Mouse (Mus musculus): ENCODE measurements around the gene Mc1r. TPM values are rescaled to one million over a fixed set of nuclear protein-coding genes. Genes with fewer than 3 reads are reported as not detected.
"Not testable (repeated sequence)": the region's sequence is repeated elsewhere in the genome, so short reads cannot be mapped to it uniquely, and the experiment has no call there.

The Mc1r gene
- polyA plus RNA-seq, 1 experiment from 2014 or later, result 0.27 TPM

GRCm38 (mm10) chr8:123412560-123413170, 5.8 kb downstream of the Mc1r start:
- ATAC-seq, result peak; percentile 46
- Histone ChIP-seq H3K9ac (peak overlapping the region; percentile 100), H3K36me3 (ENCODE audit: poor library complexity, severe bottlenecking) (peaks cover 8% of the 10 kb centered on the region), H3K4me3 (peak overlapping the region; percentile 94), H3K4me1 (peaks cover 64% of the 10 kb centered on the region), H3K9me3 (replicated peaks) (no peaks in the 10 kb centered on the region), H3K27me3 (no peaks in the 10 kb centered on the region), H3K4me2 (peak overlapping the region; percentile 93), H3K27ac (peak overlapping the region; percentile 98)
- WGBS, result 1% methylated on average over 12 of the region's 12 CpGs

- H3K4me2 ChIP-seq, result peak overlapping the region; percentile 93
- H3K9ac ChIP-seq, result peak overlapping the region; percentile 100
Measured at GRCm38 (mm10) chr8:123414255-123414654, 7.3 kb downstream of the Mc1r start.

GRCm38 (mm10) chr8:123414997-123415696, 8.2 kb downstream of the Mc1r start:
- Histone ChIP-seq H3K4me1 (peaks cover 45% of the 10 kb centered on the region), H3K36me3 (ENCODE audit: poor library complexity, severe bottlenecking) (peaks cover 32% of the 10 kb centered on the region), H3K4me2 (peak overlapping the region; percentile 93), H3K4me3 (peak overlapping the region; percentile 94)
- H3K9me3 ChIP-seq (replicated peaks); H3K27ac ChIP-seq; H3K9ac ChIP-seq; H3K27me3 ChIP-seq; ATAC-seq: not testable (repeated sequence)
- 92% methylated on average over 5 of the region's 5 CpGs for WGBS

More at GRCm38 (mm10) chr8:123414255-123414654, 7.3 kb downstream of the Mc1r start:
- Histone ChIP-seq H3K36me3 (ENCODE audit: poor library complexity, severe bottlenecking) (peaks cover 23% of the 10 kb centered on the region), H3K27ac (peak overlapping the region; percentile 98; the same call in 1 of the 2 replicates), H3K4me3 (peak overlapping the region; percentile 94), H3K4me1 (peaks cover 54% of the 10 kb centered on the region), H3K9me3 (replicated peaks) (no peaks in the 10 kb centered on the region), H3K27me3 (no peaks in the 10 kb centered on the region)
- WGBS, result 13% methylated on average over 9 of the region's 9 CpGs
- no peak for ATAC-seq

- H3K9me3 ChIP-seq (replicated peaks), result no peaks in the 10 kb centered on the region
- H3K9ac ChIP-seq, result no peak overlapping the region
- peaks cover 43% of the 10 kb centered on the region for H3K36me3 ChIP-seq (ENCODE audit: poor library complexity, severe bottlenecking)
- ATAC-seq, result no peak
- peak overlapping the region; percentile 94; the same call in 1 of the 2 replicates for H3K4me3 ChIP-seq
- peak overlapping the region; percentile 93 for H3K4me2 ChIP-seq
- H3K4me1 ChIP-seq, result peaks cover 46% of the 10 kb centered on the region
- H3K27ac ChIP-seq, result no peak overlapping the region
- WGBS, result 84% methylated on average over 8 of the region's 8 CpGs
- no peaks in the 10 kb centered on the region for H3K27me3 ChIP-seq
Measured at GRCm38 (mm10) chr8:123415967-123416943, 9.3 kb downstream of the Mc1r start.

- WGBS, result 82% methylated on average over 8 of the region's 8 CpGs
- no peak for ATAC-seq
- peaks cover 50% of the 10 kb centered on the region for H3K36me3 ChIP-seq (ENCODE audit: poor library complexity, severe bottlenecking)
- no peaks in the 10 kb centered on the region for H3K27me3 ChIP-seq
- no peak overlapping the region for H3K27ac ChIP-seq
- 0 out of 2 replicates have a peak overlapping the region, but pooled peaks have one; percentile 16 for H3K9ac ChIP-seq
- peak overlapping the region; percentile 41 for H3K4me2 ChIP-seq
- H3K4me3 ChIP-seq, result 0 out of 2 replicates have a peak overlapping the region, but pooled peaks have one; percentile 3
- no peaks in the 10 kb centered on the region for H3K9me3 ChIP-seq (replicated peaks)
- peaks cover 48% of the 10 kb centered on the region for H3K4me1 ChIP-seq
Measured at GRCm38 (mm10) chr8:123416944-123417555, 10.1 kb downstream of the Mc1r start.

GRCm38 (mm10) chr8:123419711-123420110, 12.8 kb downstream of the Mc1r start:
- WGBS, result 90% methylated on average over 4 of the region's 4 CpGs
- Histone ChIP-seq H3K9me3 (replicated peaks) (no peaks in the 10 kb centered on the region), H3K27ac (no peak overlapping the region), H3K9ac (no peak overlapping the region), H3K4me2 (no peak overlapping the region), H3K4me1 (peaks cover 32% of the 10 kb centered on the region), H3K36me3 (ENCODE audit: poor library complexity, severe bottlenecking) (peaks cover 65% of the 10 kb centered on the region), H3K27me3 (no peaks in the 10 kb centered on the region), H3K4me3 (no peak overlapping the region)
- ATAC-seq, result no peak

GRCm38 (mm10) chr8:123420525-123421281, 13.8 kb downstream of the Mc1r start:
- peak; percentile 44; the same call in 1 of the 2 replicates for ATAC-seq
- no peaks in the 10 kb centered on the region for H3K9me3 ChIP-seq (replicated peaks)

GRCm38 (mm10) chr8:123421325-123421724, 14.4 kb downstream of the Mc1r start:
- 91% methylated on average over 19 of the region's 19 CpGs for WGBS
- Histone ChIP-seq H3K4me3 (no peak overlapping the region), H3K4me1 (peaks cover 21% of the 10 kb centered on the region), H3K27ac (no peak overlapping the region), H3K9me3 (replicated peaks) (0 out of 2 replicates have a peak, but pooled peaks cover under 1% of the 10 kb centered on the region), H3K4me2 (0 out of 2 replicates have a peak overlapping the region, but pooled peaks have one; percentile 10), H3K27me3 (no peaks in the 10 kb centered on the region), H3K9ac (peak overlapping the region; percentile 8; the same call in 1 of the 2 replicates), H3K36me3 (ENCODE audit: poor library complexity, severe bottlenecking) (peaks cover 65% of the 10 kb centered on the region)
- ATAC-seq, result no peak

More at GRCm38 (mm10) chr8:123420525-123421281, 13.8 kb downstream of the Mc1r start:
- Histone ChIP-seq H3K27me3 (no peaks in the 10 kb centered on the region), H3K9ac (no peak overlapping the region), H3K4me1 (peaks cover 25% of the 10 kb centered on the region), H3K27ac (no peak overlapping the region), H3K4me2 (no peak overlapping the region), H3K4me3 (no peak overlapping the region), H3K36me3 (ENCODE audit: poor library complexity, severe bottlenecking) (peaks cover 65% of the 10 kb centered on the region)
- 95% methylated on average over 34 of the region's 34 CpGs for WGBS

- Histone ChIP-seq H3K9ac (no peak overlapping the region), H3K27ac (no peak overlapping the region; the same call in 1 of the 2 replicates), H3K27me3 (no peaks in the 10 kb centered on the region), H3K4me3 (no peak overlapping the region), H3K4me2 (peak overlapping the region; percentile 35), H3K4me1 (peaks cover 12% of the 10 kb centered on the region), H3K9me3 (replicated peaks) (peaks cover 10% of the 10 kb centered on the region; the same call in 1 of the 2 replicates), H3K36me3 (ENCODE audit: poor library complexity, severe bottlenecking) (peaks cover 60% of the 10 kb centered on the region)
- WGBS, result 20% methylated on average over 16 of the region's 17 CpGs
- ATAC-seq, result peak; percentile 74
Measured at GRCm38 (mm10) chr8:123422056-123422780, 15.3 kb downstream of the Mc1r start.

GRCm38 (mm10) chr8:123422781-123423159, 15.9 kb downstream of the Mc1r start:
- H3K27me3 ChIP-seq, result no peaks in the 10 kb centered on the region
- H3K27ac ChIP-seq, result no peak overlapping the region; the same call in 1 of the 2 replicates
- 0 out of 2 replicates have a peak, but pooled peaks have one; percentile 28 for ATAC-seq
- H3K9ac ChIP-seq, result no peak overlapping the region
- 10% methylated on average over 3 of the region's 3 CpGs for WGBS
- H3K36me3 ChIP-seq (ENCODE audit: poor library complexity, severe bottlenecking), result peaks cover 56% of the 10 kb centered on the region
- peaks cover 15% of the 10 kb centered on the region for H3K9me3 ChIP-seq (replicated peaks)
- peaks cover 8% of the 10 kb centered on the region; the same call in 1 of the 2 replicates for H3K4me1 ChIP-seq
- no peak overlapping the region for H3K4me2 ChIP-seq
- no peak overlapping the region for H3K4me3 ChIP-seq

Measured in forebrain, embryonic 13.5 days (tissue).